Mouse (Mus musculus) B cell, adult 62 days (primary cell): Measurements from ENCODE around the gene Ttpal. TPM values are rescaled to one million over a fixed set of nuclear protein-coding genes. Genes with fewer than 3 reads are reported as not detected.

Source experiments
- total RNA-seq: library from RNA; stranded (reverse); gene quantifications from 4 replicates; pipeline ENCODE4 v1.2.4, GENCODE M21; 2023

The Ttpal gene
- total RNA-seq, result 227 to 245 TPM (median 234 TPM) in 4 replicates

DNA sequence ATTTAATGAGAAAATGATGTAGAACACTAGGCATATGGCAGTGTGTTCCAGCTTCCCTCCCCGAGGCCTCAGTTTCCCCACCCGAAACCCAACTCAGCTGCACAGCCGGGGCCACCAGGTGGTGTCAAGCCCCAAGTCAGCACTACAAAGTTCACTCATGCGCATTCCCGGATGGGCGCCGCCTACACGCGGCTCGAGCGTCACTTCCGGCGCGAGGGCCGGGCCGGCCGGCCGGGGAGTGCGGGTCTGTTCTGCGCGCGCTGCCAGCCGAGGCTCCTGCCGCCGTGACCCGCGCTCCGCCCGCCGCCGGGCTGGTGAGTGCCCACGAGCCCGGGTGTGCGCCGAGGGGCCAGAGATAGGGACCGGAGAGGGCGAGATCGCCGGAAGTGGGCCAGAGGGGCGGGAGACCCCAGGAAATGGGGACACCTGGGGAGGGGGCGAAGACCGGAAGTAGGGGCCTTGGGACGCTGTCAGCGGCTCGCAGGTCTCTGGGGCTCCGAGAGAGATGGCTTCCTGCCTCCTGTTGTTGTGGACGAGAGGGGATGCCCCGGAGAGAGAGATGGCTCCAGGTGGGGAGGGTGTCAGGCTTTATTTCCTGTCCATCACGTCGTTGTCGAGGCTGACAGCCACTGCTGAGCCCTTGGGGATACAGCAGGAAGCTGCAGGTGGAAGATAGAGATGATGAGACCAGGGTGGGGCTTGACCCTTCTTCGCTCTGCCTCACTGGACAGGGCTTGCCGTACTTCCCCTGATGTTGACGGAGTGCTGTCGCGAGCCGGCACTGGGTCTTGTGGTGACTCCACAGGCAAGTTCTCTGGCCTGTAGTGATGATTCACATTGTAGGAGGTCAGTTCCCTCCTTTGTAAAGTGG lies at the start of gene Ttpal:
Gene Ttpal (plus strand): TSS at position 214 of the 871 bp plus-strand sequence.

DNA sequence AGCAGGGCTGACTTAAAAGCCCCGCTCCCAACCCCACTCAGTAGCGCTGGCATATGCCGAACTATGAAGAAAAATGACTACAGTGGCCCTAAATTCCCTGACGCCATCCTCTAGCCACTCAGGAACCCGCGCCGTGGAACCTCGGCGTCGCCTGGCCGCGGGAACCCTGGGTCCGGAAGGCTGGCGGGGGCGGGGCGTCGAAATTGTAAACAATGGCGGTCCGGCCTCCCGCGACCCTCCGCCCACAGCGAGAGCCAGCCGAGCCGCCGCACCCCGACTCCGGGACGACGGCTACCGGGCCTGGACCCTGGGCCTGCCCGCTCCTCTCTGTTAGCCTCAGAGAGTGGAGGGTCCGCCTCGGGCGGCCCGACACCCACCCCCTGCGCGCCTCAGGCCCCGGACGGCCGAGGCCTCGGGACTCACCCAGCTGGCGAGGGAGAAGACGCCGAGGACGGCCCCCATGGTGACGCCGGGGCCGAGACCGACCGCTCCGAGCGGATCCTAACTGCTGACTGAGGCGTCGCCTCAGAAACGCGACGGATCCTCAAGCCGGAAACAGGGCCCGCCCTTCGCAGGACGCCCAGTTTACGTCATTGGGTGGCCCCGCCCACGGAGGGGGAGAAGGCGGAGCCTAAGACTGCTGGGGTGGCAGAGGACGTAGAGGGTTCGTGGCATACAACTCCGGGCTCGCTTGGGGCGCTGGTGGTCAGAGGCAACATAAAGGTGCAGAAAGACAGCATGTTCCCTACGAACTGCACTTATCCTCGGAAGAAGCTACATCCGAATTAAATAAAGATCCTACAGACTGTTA lies 42.7 kb downstream of the Ttpal start, which contains the start of gene Serinc3:
Gene Serinc3 (minus strand): TSS at position 557 of the 811 bp plus-strand sequence.

DNA sequence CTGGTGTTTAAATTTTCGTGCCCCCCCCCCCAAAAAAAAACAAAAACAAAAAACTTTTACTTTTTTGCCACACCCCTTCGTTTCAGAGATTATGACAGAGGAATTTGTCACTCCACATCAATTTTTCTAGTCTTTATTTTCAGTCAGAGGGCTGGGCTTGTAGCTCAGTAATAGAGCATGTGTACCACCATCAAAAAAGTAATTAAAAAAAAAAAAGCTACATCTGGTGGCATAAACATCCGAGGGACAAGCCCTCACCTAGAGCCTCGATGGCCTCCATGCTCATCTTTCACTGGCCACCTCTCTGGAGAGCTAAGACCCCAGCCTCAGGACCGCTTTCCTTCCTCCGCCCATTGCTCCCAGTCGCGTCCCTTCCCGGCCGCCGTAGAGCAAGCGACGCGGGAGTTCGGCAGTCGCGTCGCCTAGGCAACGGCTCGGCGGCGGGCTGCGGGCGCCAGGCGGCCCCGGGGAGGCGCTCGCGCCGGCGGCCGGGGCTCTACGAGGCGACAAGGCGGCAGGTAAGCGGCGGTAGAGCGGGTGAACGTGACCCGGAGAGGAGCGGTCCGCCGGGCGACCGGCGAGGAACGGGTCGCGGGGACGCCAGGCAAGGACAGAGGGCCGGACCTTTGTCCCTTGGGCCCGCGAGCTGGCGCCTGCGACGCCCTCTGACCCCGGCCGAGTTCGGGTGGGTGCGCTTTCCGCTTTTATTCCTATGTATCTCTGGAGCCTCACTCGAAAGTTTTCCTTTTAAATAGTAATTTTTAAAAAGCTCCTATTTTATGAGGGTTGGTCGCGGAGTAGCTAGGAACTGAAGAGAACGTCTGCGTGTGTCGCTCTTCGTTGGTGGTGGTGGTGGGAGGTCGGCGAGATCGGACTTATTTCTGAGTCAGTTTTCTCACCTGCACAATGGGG lies 56.1 kb downstream of the Ttpal start, which contains the start of gene Pkig:
Gene Pkig (plus strand): TSS at position 412 of the 912 bp plus-strand sequence.

Other genes with a start within 250 kb of the Ttpal start
- gene Jph2, start 204.3 kb upstream of the Ttpal start, total RNA-seq, result 0.18 TPM in 1 of 4 replicates, not detected in the others
- 152 to 161 TPM (median 155 TPM) in 4 replicates for gene Oser1, start 177.6 kb upstream of the Ttpal start, total RNA-seq
- not detected in 4 replicates for gene Gdap1l1, start 163.8 kb upstream of the Ttpal start, total RNA-seq
- gene Fitm2, start 129.7 kb upstream of the Ttpal start, total RNA-seq, result 3.3 to 4.3 TPM (median 3.7 TPM) in 4 replicates
- not detected in 4 replicates for gene R3hdml, start 110.0 kb upstream of the Ttpal start, total RNA-seq
- not detected in 4 replicates for gene Hnf4a, start 95.5 kb upstream of the Ttpal start, total RNA-seq
- 1,350 to 1,399 TPM (median 1,388 TPM) in 4 replicates for gene Serinc3, start 42.8 kb downstream of the Ttpal start, total RNA-seq
- gene Pkig, start 56.1 kb downstream of the Ttpal start, total RNA-seq, result 220 to 254 TPM (median 233 TPM) in 4 replicates
- 1.9 to 4.2 TPM (median 2.8 TPM) in 4 replicates for gene Ada, start 147.9 kb downstream of the Ttpal start, total RNA-seq
- not detected in 4 replicates for gene Ccn5, start 218.5 kb downstream of the Ttpal start, total RNA-seq